In genomic region chr8:57651357-57651688, GRCm38 (mm10) we compare ENCODE assay signal across 8 mouse cellular contexts. TPM values are rescaled to one million over a fixed set of nuclear protein-coding genes. Genes with fewer than 3 reads are reported as not detected.
A peak's percentile ranks its signal among the peaks of the same experiment; 100 is the strongest.
DNase-seq lines count a peak whose midpoint lies in the region; ATAC-seq and TF ChIP-seq lines count a peak whose summit lies in the region.

No protein-coding gene starts in this region.

- peak; percentile 16 for ATAC-seq in Patski
- no peak for ATAC-seq in midbrain, embryonic 11.5 days (ENCODE audit: low FRiP score)

- CTCF ChIA-PET in Patski (lab: Charles Lee): no interaction called here

- H3K9ac ChIP-seq in midbrain, embryonic 11.5 days (ENCODE audit: low read length): peak overlapping the region; percentile 95

- no peak for TF ChIP-seq CTCF in kidney, adult 2 months (conservative IDR thresholded peaks at IDR 0.05; ENCODE audit: insufficient read depth, insufficient read length, low read depth, low read length)
- no peak for TF ChIP-seq CTCF in Patski (IDR thresholded peaks at IDR 0.05)

- no peaks in the 10 kb centered on the region for H3K27me3 ChIP-seq in kidney, adult 2 months (replicated peaks; ENCODE audit: control insufficient read depth, insufficient read depth, low read length)
- H3K27me3 ChIP-seq in Patski: no peaks in the 10 kb centered on the region
- no peaks in the 10 kb centered on the region for H3K27me3 ChIP-seq in hindbrain, embryonic 10.5 days (ENCODE audit: insufficient read depth, poor library complexity, severe bottlenecking)
- H3K27me3 ChIP-seq in midbrain, embryonic 11.5 days (ENCODE audit: control insufficient read depth, insufficient read depth, low read length): no peaks in the 10 kb centered on the region

- in situ Hi-C loops in Patski (cut with MboI; ENCODE audit: low pct_unique_long_range_greater_than_20kb): no loop called here

- WGBS in kidney, adult 2 months: 1% methylated on average over 8 of the region's 8 CpGs
- 2% methylated on average over 8 of the region's 8 CpGs for WGBS in hindbrain, embryonic 10.5 days
- WGBS in midbrain, embryonic 11.5 days: 2% methylated on average over 8 of the region's 8 CpGs

- peaks cover 4% of the 10 kb centered on the region; the same call in 1 of the 2 replicates for H3K4me1 ChIP-seq in kidney, adult 2 months (ENCODE audit: control insufficient read depth, insufficient read depth, low read length)
- H3K4me1 ChIP-seq in hindbrain, embryonic 10.5 days (replicated peaks): peaks cover 20% of the 10 kb centered on the region
- peaks cover 6% of the 10 kb centered on the region; the same call in 1 of the 2 replicates for H3K4me1 ChIP-seq in midbrain, embryonic 11.5 days (ENCODE audit: control insufficient read depth, insufficient read depth, low read length)

- H3K4me2 ChIP-seq in midbrain, embryonic 11.5 days: peak overlapping the region; percentile 97

- no peaks in the 10 kb centered on the region for H3K9me3 ChIP-seq in hindbrain, embryonic 10.5 days
- no peaks in the 10 kb centered on the region for H3K9me3 ChIP-seq in midbrain, embryonic 11.5 days (ENCODE audit: control insufficient read depth, low read length)

- H3K27ac ChIP-seq in kidney, adult 2 months (ENCODE audit: insufficient read depth, low read depth, low read length): no peak overlapping the region
- H3K27ac ChIP-seq in hindbrain, embryonic 10.5 days: peak overlapping the region; percentile 98
- H3K27ac ChIP-seq in midbrain, embryonic 11.5 days (ENCODE audit: low read depth, low read length): peak overlapping the region; percentile 80

- DNase-seq in kidney, adult 2 months: no peak
- DNase-seq in kidney, postnatal 4 days: no peak
- no peak for DNase-seq in Patski (ENCODE audit: low read depth, low spot score)
- no peak for DNase-seq in hindbrain, embryonic 10.5 days (ENCODE audit: low spot score)
- DNase-seq in midbrain, embryonic 11.5 days (ENCODE audit: low spot score, missing footprints): peak; percentile 85
- DNase-seq in Muller cell, postnatal 12 days (ENCODE audit: inconsistent ontology term): no peak
- DNase-seq in ovary, postnatal 14 days (ENCODE audit: low spot score): no peak
- no peak for DNase-seq in right cerebral cortex, postnatal 4 days

- H3K4me3 ChIP-seq in kidney, adult 2 months (ENCODE audit: insufficient read depth, low read depth, low read length): peak overlapping the region; percentile 99
- peak overlapping the region; percentile 92 for H3K4me3 ChIP-seq in hindbrain, embryonic 10.5 days
- peak overlapping the region; percentile 92 for H3K4me3 ChIP-seq in midbrain, embryonic 11.5 days (ENCODE audit: low read depth, low read length)

- no peaks in the 10 kb centered on the region for H3K36me3 ChIP-seq in kidney, adult 2 months (ENCODE audit: control insufficient read depth, insufficient read depth, low read length)
- no peaks in the 10 kb centered on the region for H3K36me3 ChIP-seq in hindbrain, embryonic 10.5 days
- H3K36me3 ChIP-seq in midbrain, embryonic 11.5 days (ENCODE audit: control insufficient read depth, insufficient read depth, low read length): no peaks in the 10 kb centered on the region

- TF ChIP-seq POLR2A in kidney, adult 2 months (IDR thresholded peaks at IDR 0.05; ENCODE audit: low read depth, low read length): no peak

- POLR2A ChIA-PET in Patski (lab: Charles Lee): interaction anchor here (0.6 kb wide), 1 partner anchor 8 kb away, joined by 3 read pairs; no protein-coding TSS in a partner anchor

RNA-seq across cellular contexts. Expression of gene Galnt7, which starts 1.5 kb away (rescaled TPM):
- polyA plus RNA-seq in kidney, adult 2 months (2012; rRNA removed): 2.7 and 3.1 TPM in 2 replicates
- 21.8 TPM for polyA plus RNA-seq in Patski (2021)
- polyA plus RNA-seq in hindbrain, embryonic 10.5 days (2016; fragmentation: Nextera tagmentation; extraction: Ambion mirVana): 14.7 and 23.6 TPM in 2 replicates
- 16.7 and 16.9 TPM in 2 replicates for polyA plus RNA-seq in midbrain, embryonic 11.5 days (2014; fragmentation: Nextera tagmentation; extraction: Ambion mirVana)
